Mouse (Mus musculus): ENCODE results near the gene F2rl3. TPM values are rescaled to one million over a fixed set of nuclear protein-coding genes. Genes with fewer than 3 reads are reported as not detected.

Gene F2rl3
- polyA plus RNA-seq, 1 experiment from 2014 or later = 0.42 TPM

GRCm38 (mm10) chr8:72801583-72801982, 39.9 kb downstream of the F2rl3 start:
- H3K9ac ChIP-seq (ENCODE audit: low read length) = no peak overlapping the region
- H3K4me1 ChIP-seq (ENCODE audit: control insufficient read depth, insufficient read depth, low read length) = no peaks in the 10 kb centered on the region
- H3K9me3 ChIP-seq (replicated peaks; ENCODE audit: control insufficient read depth, low read length) = no peaks in the 10 kb centered on the region
- H3K4me3 ChIP-seq (ENCODE audit: low read depth, low read length) = no peak overlapping the region
- H3K27ac ChIP-seq (ENCODE audit: low read depth, low read length) = no peak overlapping the region
- no peak overlapping the region for H3K4me2 ChIP-seq (ENCODE audit: low read length)
- H3K36me3 ChIP-seq (ENCODE audit: control insufficient read depth, insufficient read depth, low read length) = no peaks in the 10 kb centered on the region
- DNase-seq (ENCODE audit: low spot score) (no peak), ATAC-seq (no peak)
- H3K27me3 ChIP-seq (replicated peaks; ENCODE audit: control insufficient read depth, insufficient read depth, low read length) = no peaks in the 10 kb centered on the region
- 93% methylated on average over 2 of the region's 2 CpGs for WGBS

DNA sequence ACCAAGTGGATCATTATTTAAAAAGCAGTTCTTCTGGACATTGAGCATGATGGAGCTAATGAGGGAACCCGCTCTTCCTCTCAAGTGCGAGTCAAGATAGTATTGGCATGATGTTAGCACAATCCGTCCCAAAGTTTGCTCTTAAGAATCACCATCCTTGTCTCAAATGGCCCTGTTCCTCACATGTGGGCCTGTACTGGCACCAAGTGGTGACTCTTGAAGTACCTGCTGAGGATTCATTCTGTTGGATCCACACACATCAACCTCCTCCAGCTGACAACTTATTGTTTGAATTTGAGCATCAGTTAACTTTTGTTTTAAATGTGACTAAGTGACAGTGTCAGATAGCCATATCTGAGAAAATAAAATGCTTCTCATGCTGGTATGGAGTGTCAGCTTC, 51.0 kb downstream of the F2rl3 start:
- Histone ChIP-seq H3K27ac (ENCODE audit: low read depth, low read length) (no peak overlapping the region), H3K4me3 (ENCODE audit: low read depth, low read length) (no peak overlapping the region), H3K4me2 (ENCODE audit: low read length) (no peak overlapping the region), H3K9me3 (replicated peaks; ENCODE audit: control insufficient read depth, low read length) (no peaks in the 10 kb centered on the region), H3K27me3 (replicated peaks; ENCODE audit: control insufficient read depth, insufficient read depth, low read length) (no peaks in the 10 kb centered on the region), H3K36me3 (ENCODE audit: control insufficient read depth, insufficient read depth, low read length) (peaks cover 11% of the 10 kb centered on the region), H3K9ac (ENCODE audit: low read length) (no peak overlapping the region), H3K4me1 (ENCODE audit: control insufficient read depth, insufficient read depth, low read length) (no peaks in the 10 kb centered on the region)
- WGBS = 93% methylated on average over 3 of the region's 3 CpGs
- DNase-seq (ENCODE audit: low spot score) = no peak
- no peak for ATAC-seq

Other genes with a start within 250 kb of the F2rl3 start
- 11.8 and 14.7 TPM in 2 replicates for gene Med26, start 213.6 kb upstream of the F2rl3 start, polyA plus RNA-seq (2014; fragmentation: Nextera tagmentation; extraction: Ambion mirVana)
- gene Smim7, start 190.8 kb upstream of the F2rl3 start, polyA plus RNA-seq (2014; fragmentation: Nextera tagmentation; extraction: Ambion mirVana) = 103 and 108 TPM in 2 replicates
- 16.2 and 18.8 TPM in 2 replicates for gene Tmem38a, start 189.8 kb upstream of the F2rl3 start, polyA plus RNA-seq (2014; fragmentation: Nextera tagmentation; extraction: Ambion mirVana)
- 0.81 and 1.3 TPM in 2 replicates for gene Nwd1, start 115.2 kb upstream of the F2rl3 start, polyA plus RNA-seq (2014; fragmentation: Nextera tagmentation; extraction: Ambion mirVana)
- gene Sin3b, start 38.6 kb upstream of the F2rl3 start, polyA plus RNA-seq (2014; fragmentation: Nextera tagmentation; extraction: Ambion mirVana) = 230 and 253 TPM in 2 replicates